Mouse (Mus musculus) liver, embryonic 14.5 days (tissue): ENCODE measurements around the gene Ctnnd2. TPM values are rescaled to one million over a fixed set of nuclear protein-coding genes. Genes with fewer than 3 reads are reported as not detected.

Experiments used
- ATAC-seq: fragments of 200-750 bp; cut with Nextera tagmentation; 2 replicates; pipeline ENCODE4 v1.8.0; 2017; ENCODE audit warnings: moderate number of reproducible peaks, mild to moderate bottlenecking, moderate library complexity; ENCODE audit not compliant: insufficient read depth
- DNase-seq, 3 experiments: peaks; one replicate each; pipeline ENCODE4 v3.0.0-alpha.2; 2012 to 2013; ENCODE audit warnings: low read depth in 3 of 3, low spot score in 3 of 3
- H3K27ac ChIP-seq: fragments of 300-500 bp; sonication (generic); 2 replicates; pipeline ENCODE4 v1.5.1; 2014; ENCODE audit warnings: moderate library complexity, mild to moderate bottlenecking, control low read depth, inconsistent platforms
- H3K27me3 ChIP-seq: fragments of 300-500 bp; sonication (generic); 2 replicates; pipeline ENCODE4 v1.6.1; 2014; ENCODE audit warnings: mild to moderate bottlenecking, low read length, moderate library complexity; ENCODE audit not compliant: control insufficient read depth, insufficient read depth
- H3K36me3 ChIP-seq: fragments of 300-500 bp; sonication (generic); replicated peaks from 2 replicates; pipeline ENCODE4 v1.6.1; 2014; ENCODE audit warnings: low read depth; ENCODE audit not compliant: control insufficient read depth, insufficient read depth
- H3K4me1 ChIP-seq, 2 experiments: fragments of 200-500 bp in 1 of 2; fragments of 300-500 bp in 1 of 2; sonication (generic) in 1 of 2; replicated peaks; 2 replicates each; pipeline ENCODE4 v1.6.1; 2012 to 2014; ENCODE audit warnings: antibody characterized with exemption in 1 of 2, inconsistent platforms in 1 of 2, low read length in 1 of 2; ENCODE audit not compliant: control insufficient read depth in 2 of 2, insufficient read depth in 2 of 2
- H3K4me2 ChIP-seq: fragments of 300-500 bp; sonication (generic); 2 replicates; pipeline ENCODE4 v1.6.1; 2014; ENCODE audit warnings: low read depth, mild to moderate bottlenecking, control low read depth, moderate library complexity
- H3K4me3 ChIP-seq, 2 experiments: fragments of 200-500 bp in 1 of 2; fragments of 300-500 bp in 1 of 2; sonication (generic) in 1 of 2; 2 replicates each; pipeline ENCODE4 v1.5.1; 2012 to 2014; ENCODE audit warnings: low read depth in 2 of 2, low read length in 2 of 2, mild to moderate bottlenecking in 2 of 2, control low read depth in 1 of 2, inconsistent platforms in 1 of 2, moderate library complexity in 1 of 2; ENCODE audit not compliant: insufficient read depth in 1 of 2
- H3K9ac ChIP-seq: fragments of 300-500 bp; sonication (generic); replicated peaks from 2 replicates; pipeline ENCODE4 v1.6.1; 2014; ENCODE audit warnings: mild to moderate bottlenecking, control low read depth, moderate library complexity
- H3K9me3 ChIP-seq: fragments of 300-500 bp; sonication (generic); 2 replicates; pipeline ENCODE4 v1.6.1; 2016; ENCODE audit warnings: low read length, mixed read lengths; ENCODE audit not compliant: control insufficient read depth
- CTCF ChIP-seq: IDR thresholded peaks from 2 replicates; pipeline ENCODE4 v1.5.1; 2016; ENCODE audit warnings: antibody characterized with exemption, low read depth, control low read depth
- EP300 ChIP-seq: IDR thresholded peaks from 2 replicates; pipeline ENCODE4 v1.6.1; 2016; ENCODE audit warnings: antibody characterized with exemption, low read depth
- WGBS: fragments of 180-500 bp; shearing (Covaris S2); extraction: QIAGEN DNeasy Blood & Tissue Kit; methylation state at CpG from one replicate; pipeline ENCODE4 v1.1.7; 2014; ENCODE audit not compliant: insufficient replicate concordance; 5-methylcytosine and 5-hydroxymethylcytosine counted together
- polyA plus RNA-seq, 2 experiments: library from polyadenylated mRNA; depleted of rRNA in 1 of 2; stranded (reverse) in 1 of 2; unstranded in 1 of 2; fragments of >200 nt; fragmentation: Nextera tagmentation in 1 of 2; extraction: Ambion mirVana in 1 of 2; gene quantifications; 2 replicates each; pipeline versions ENCODE4 v1.2.1 to v1.2.3; 2012 to 2014

The Ctnnd2 gene
- polyA plus RNA-seq, 2 experiments, result 0.09 to 0.11 TPM

- TF ChIP-seq CTCF (no peak), EP300 (no peak)
- WGBS, result 75% methylated on average over 10 of the region's 10 CpGs
- no peak overlapping the region for H3K27ac ChIP-seq
- H3K36me3 ChIP-seq, result no peaks in the 10 kb centered on the region
- no peak for ATAC-seq
- H3K4me2 ChIP-seq, result no peak overlapping the region
- H3K4me1 ChIP-seq, result no peaks in the 10 kb centered on the region
- no peaks in the 10 kb centered on the region for H3K9me3 ChIP-seq
- no peak for DNase-seq
- H3K9ac ChIP-seq, result no peak overlapping the region
- no peaks in the 10 kb centered on the region for H3K27me3 ChIP-seq
- no peak overlapping the region for H3K4me3 ChIP-seq
These were observed 63.0 kb downstream of the Ctnnd2 start for GRCm38 (mm10) chr15:30235210-30236034.

- 65% methylated on average over 2 of the region's 2 CpGs for WGBS
- no peak for TF ChIP-seq EP300
- TF ChIP-seq CTCF, result no peak
- Histone ChIP-seq H3K4me2 (no peak overlapping the region), H3K27ac (no peak overlapping the region), H3K27me3 (no peaks in the 10 kb centered on the region), H3K36me3 (no peaks in the 10 kb centered on the region), H3K9ac (no peak overlapping the region), H3K4me3 (no peak overlapping the region), H3K4me1 (no peaks in the 10 kb centered on the region), H3K9me3 (no peaks in the 10 kb centered on the region)
- ATAC-seq (no peak), DNase-seq (no peak)
These were observed 68.5 kb downstream of the Ctnnd2 start for GRCm38 (mm10) chr15:30240881-30241280.

GRCm38 (mm10) chr15:30268822-30269221 lies 96.4 kb downstream of the Ctnnd2 start:
- TF ChIP-seq CTCF, result no peak
- no peak for TF ChIP-seq EP300
- H3K4me2 ChIP-seq, result no peak overlapping the region
- H3K27ac ChIP-seq, result no peak overlapping the region
- DNase-seq (no peak), ATAC-seq (no peak)
- H3K4me3 ChIP-seq, result no peak overlapping the region
- 67% methylated on average over 10 of the region's 10 CpGs for WGBS
- H3K9me3 ChIP-seq, result no peaks in the 10 kb centered on the region
- H3K36me3 ChIP-seq, result no peaks in the 10 kb centered on the region
- H3K4me1 ChIP-seq, result no peaks in the 10 kb centered on the region
- H3K27me3 ChIP-seq, result no peaks in the 10 kb centered on the region
- H3K9ac ChIP-seq, result no peak overlapping the region

GRCm38 (mm10) chr15:30271141-30271572 lies 98.8 kb downstream of the Ctnnd2 start:
- WGBS, result 56% methylated on average over 8 of the region's 8 CpGs

GRCm38 (mm10) chr15:30272326-30272725 lies 99.9 kb downstream of the Ctnnd2 start:
- Histone ChIP-seq H3K27ac (no peak overlapping the region), H3K36me3 (no peaks in the 10 kb centered on the region), H3K4me1 (no peaks in the 10 kb centered on the region), H3K9me3 (no peaks in the 10 kb centered on the region), H3K9ac (no peak overlapping the region), H3K4me2 (no peak overlapping the region), H3K4me3 (no peak overlapping the region), H3K27me3 (no peaks in the 10 kb centered on the region)
- DNase-seq (no peak), ATAC-seq (no peak)
- 57% methylated on average over 4 of the region's 4 CpGs for WGBS
- no peak for TF ChIP-seq CTCF
- TF ChIP-seq EP300, result no peak

More at GRCm38 (mm10) chr15:30271141-30271572, 98.8 kb downstream of the Ctnnd2 start:
- DNase-seq, result no peak
- H3K4me1 ChIP-seq, result no peaks in the 10 kb centered on the region
- no peak overlapping the region for H3K4me2 ChIP-seq
- no peaks in the 10 kb centered on the region for H3K9me3 ChIP-seq
- no peak for TF ChIP-seq CTCF
- TF ChIP-seq EP300, result no peak
- no peaks in the 10 kb centered on the region for H3K36me3 ChIP-seq
- no peak for ATAC-seq
- no peak overlapping the region for H3K9ac ChIP-seq
- H3K27me3 ChIP-seq, result no peaks in the 10 kb centered on the region
- H3K27ac ChIP-seq, result no peak overlapping the region
- no peak overlapping the region for H3K4me3 ChIP-seq
